Mouse (Mus musculus) ES-E14 (cell line): Measurements from ENCODE around the gene Cass4. TPM values are rescaled to one million over a fixed set of nuclear protein-coding genes. Genes with fewer than 3 reads are reported as not detected.

Source experiments
- DNase-seq: peaks from one replicate; pipeline ENCODE4 v3.0.0-alpha.2; 2013; ENCODE audit warnings: low read depth, low spot score
- H3K27ac ChIP-seq: 2 replicates; pipeline ENCODE4 v1.5.1; 2012; ENCODE audit warnings: low read depth, mild to moderate bottlenecking, low read length, moderate library complexity, mixed read lengths; ENCODE audit not compliant: poor library complexity, insufficient read depth, severe bottlenecking
- H3K36me3 ChIP-seq: 2 replicates; pipeline ENCODE4 v1.6.1; 2012; ENCODE audit warnings: mild to moderate bottlenecking, low read length, moderate library complexity, mixed read lengths; ENCODE audit not compliant: control insufficient read depth, poor library complexity, insufficient read depth, severe bottlenecking
- H3K4me1 ChIP-seq, 2 experiments: fragments of 150-350 bp in 1 of 2; sonication (generic) in 1 of 2; 2 replicates each; pipeline ENCODE4 v1.6.1; 2012; ENCODE audit warnings: low read length in 2 of 2, mild to moderate bottlenecking in 1 of 2, mixed read lengths in 1 of 2; ENCODE audit not compliant: control insufficient read depth in 2 of 2, insufficient read depth in 2 of 2, poor library complexity in 1 of 2
- H3K4me3 ChIP-seq, 2 experiments: fragments of 150-350 bp in 1 of 2; sonication (generic) in 1 of 2; 2 replicates each; pipeline ENCODE4 v1.5.1; 2012; ENCODE audit warnings: low read length in 2 of 2, low read depth in 1 of 2, mild to moderate bottlenecking in 1 of 2, mixed read lengths in 1 of 2; ENCODE audit not compliant: insufficient read depth in 1 of 2, poor library complexity in 1 of 2, severe bottlenecking in 1 of 2
- H3K9ac ChIP-seq: 2 replicates; pipeline ENCODE4 v1.6.1; 2012; ENCODE audit warnings: low read depth, mild to moderate bottlenecking, low read length, mixed read lengths; ENCODE audit not compliant: poor library complexity, insufficient read depth, severe bottlenecking
- H3K9me3 ChIP-seq: fragments of 150-350 bp; sonication (generic); 2 replicates; pipeline ENCODE4 v1.6.1; 2012; ENCODE audit warnings: low read depth, mild to moderate bottlenecking, low read length; ENCODE audit not compliant: control insufficient read depth, insufficient read depth
- CHD2 ChIP-seq: IDR thresholded peaks from 2 replicates; pipeline ENCODE4 v1.6.1; 2014; ENCODE audit warnings: mild to moderate bottlenecking, low read depth, low read length, inconsistent platforms
- HCFC1 ChIP-seq: IDR thresholded peaks from 2 replicates; pipeline ENCODE4 v1.6.1; 2012; ENCODE audit warnings: low read length, inconsistent platforms, borderline replicate concordance; ENCODE audit not compliant: insufficient read depth
- MAFK ChIP-seq: IDR thresholded peaks from 2 replicates; pipeline ENCODE4 v1.6.1; 2014; ENCODE audit warnings: mild to moderate bottlenecking, low read depth, low read length, inconsistent platforms; ENCODE audit not compliant: insufficient read depth
- ZC3H11A ChIP-seq: IDR thresholded peaks from 2 replicates; pipeline ENCODE4 v1.6.1; 2012; ENCODE audit warnings: low read depth, mild to moderate bottlenecking, inconsistent platforms, low read length, borderline replicate concordance
- ZNF384 ChIP-seq: IDR thresholded peaks from 2 replicates; pipeline ENCODE4 v1.6.1; 2012; ENCODE audit warnings: low read depth, low read length, inconsistent platforms
- in situ Hi-C, 2 experiments: fragments of 600-800 bp; cut with MboI; formaldehyde crosslinking; loops; one replicate each; pipeline ENCODE4 v1.15.1; 2025; ENCODE audit warnings: low sequenced_read_pairs in 2 of 2, inconsistent platforms in 1 of 2; ENCODE audit not compliant: unreplicated experiment in 2 of 2
- total RNA-seq: library from RNA; depleted of rRNA; stranded (reverse); fragments of 300-350 nt; gene quantifications from 2 replicates; pipeline ENCODE4 v1.2.3, GENCODE M21; 2012

Gene Cass4
- total RNA-seq, 1 experiment: 2.8 TPM

DNA sequence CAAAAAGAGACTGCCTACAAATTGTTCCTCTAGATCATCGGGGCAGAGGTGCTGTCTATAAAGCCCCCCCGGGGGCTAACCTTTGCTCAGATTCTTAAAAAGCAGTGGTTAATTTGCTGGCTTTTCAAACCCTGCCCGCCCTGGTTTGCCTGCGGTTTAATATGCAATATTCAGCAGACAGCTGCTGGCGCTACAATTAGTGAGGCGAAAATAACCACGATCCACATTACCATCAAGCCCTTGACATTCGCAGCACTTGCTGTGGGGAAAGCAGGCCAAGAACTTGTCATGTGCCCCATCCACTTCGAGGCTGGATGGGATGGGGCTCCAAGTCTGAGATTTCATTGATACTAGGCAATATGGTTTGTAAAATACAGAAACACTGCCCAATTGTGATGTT lies 40.4 kb upstream of the Cass4 start:
- H3K4me3 ChIP-seq: no peak overlapping the region
- peaks cover 0 to 13% of the 10 kb centered on the region in 2 experiments; a peak in 1 of 4 replicates for H3K4me1 ChIP-seq
- H3K27ac ChIP-seq: no peak overlapping the region
- no peak for DNase-seq
- no peak overlapping the region for H3K9ac ChIP-seq
- peaks cover 26% of the 10 kb centered on the region for H3K36me3 ChIP-seq
- in situ Hi-C loops: no loop called here
- no peaks in the 10 kb centered on the region for H3K9me3 ChIP-seq
- TF ChIP-seq ZNF384 (no peak), ZC3H11A (no peak), CHD2 (no peak), MAFK (no peak), HCFC1 (no peak)

DNA sequence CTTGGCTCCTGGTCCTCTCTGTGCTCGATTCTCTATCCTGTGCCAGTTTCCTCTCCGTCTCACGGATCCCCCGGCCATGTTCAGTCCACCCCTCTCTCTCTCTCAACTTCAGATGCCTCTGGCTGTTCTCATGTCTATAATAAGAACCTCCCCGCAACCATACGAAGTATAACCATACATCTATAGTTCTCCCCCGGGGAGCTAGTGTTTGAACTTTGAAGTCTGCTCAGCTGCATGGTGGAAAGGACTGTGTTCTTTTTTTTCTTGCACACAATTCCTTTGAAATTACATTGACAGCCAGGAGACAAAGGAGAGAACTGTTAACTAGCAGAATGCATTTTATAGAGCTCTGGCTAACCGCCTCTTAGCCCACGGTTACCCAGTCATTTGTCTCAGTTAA lies 38.8 kb upstream of the Cass4 start:
- no peaks in the 10 kb centered on the region for H3K9me3 ChIP-seq
- H3K4me3 ChIP-seq: no peak overlapping the region
- peaks cover 0 to 11% of the 10 kb centered on the region in 2 experiments; a peak in 1 of 4 replicates for H3K4me1 ChIP-seq
- no peak overlapping the region for H3K27ac ChIP-seq
- H3K36me3 ChIP-seq: peaks cover 40% of the 10 kb centered on the region
- no peak for TF ChIP-seq MAFK
- in situ Hi-C loops: no loop called here
- no peak overlapping the region for H3K9ac ChIP-seq
- no peak for DNase-seq

DNA sequence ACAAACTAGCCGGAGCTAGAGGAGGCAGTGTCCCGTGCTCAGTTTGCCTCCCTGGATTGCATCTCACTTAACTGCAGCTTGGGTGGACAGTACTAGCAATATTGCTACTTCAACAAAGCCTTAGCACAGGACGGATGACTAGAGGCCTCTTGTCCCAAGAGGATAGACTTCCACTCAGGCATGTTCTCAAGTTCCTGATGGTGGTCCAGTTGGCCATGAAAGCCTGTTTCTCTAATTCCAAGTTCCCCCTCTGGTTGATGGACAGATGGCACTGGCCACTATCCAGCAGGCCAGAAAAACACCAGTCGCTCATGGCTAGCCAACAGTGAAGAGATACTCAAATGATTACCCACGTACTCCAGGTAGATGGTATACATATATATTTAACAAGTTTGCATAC lies 37.8 kb upstream of the Cass4 start:
- no peaks in the 10 kb centered on the region for H3K9me3 ChIP-seq
- H3K4me3 ChIP-seq: no peak overlapping the region
- DNase-seq: no peak
- H3K4me1 ChIP-seq: peaks cover 0 to 6% of the 10 kb centered on the region in 2 experiments; a peak in 1 of 4 replicates
- H3K36me3 ChIP-seq: peaks cover 49% of the 10 kb centered on the region
- H3K27ac ChIP-seq: no peak overlapping the region; the same call in 1 of the 2 replicates
- no peak overlapping the region for H3K9ac ChIP-seq
- in situ Hi-C loops: no loop called here
- TF ChIP-seq ZC3H11A (no peak), HCFC1 (no peak), MAFK (no peak), CHD2 (no peak), ZNF384 (no peak)

DNA sequence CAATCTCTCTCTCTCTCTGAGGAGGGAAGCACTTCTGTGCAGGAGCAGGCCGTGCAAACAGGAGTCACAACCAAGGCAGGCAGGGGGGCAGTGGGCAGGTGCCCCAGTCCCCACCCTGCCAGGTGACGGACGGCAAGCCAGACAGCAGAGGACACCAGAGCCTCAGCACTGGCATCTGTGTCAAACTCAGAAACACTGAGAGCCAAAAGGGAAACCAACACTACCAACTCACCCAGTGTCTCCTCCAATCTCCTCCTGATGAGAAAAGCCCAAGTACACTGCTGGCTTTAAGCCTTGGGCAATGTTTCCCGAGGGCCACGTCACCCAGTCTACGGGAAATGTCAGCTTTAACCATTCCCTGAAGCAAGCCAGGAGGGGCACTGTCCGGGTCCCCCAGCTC lies 30.4 kb upstream of the Cass4 start:
- no peak overlapping the region for H3K4me3 ChIP-seq
- DNase-seq: no peak
- no peak for TF ChIP-seq CHD2
- no peak for TF ChIP-seq HCFC1
- no peak for TF ChIP-seq ZC3H11A
- H3K9me3 ChIP-seq: no peaks in the 10 kb centered on the region
- in situ Hi-C loops: no loop called here
- no peak overlapping the region for H3K9ac ChIP-seq
- no peaks in the 10 kb centered on the region for H3K4me1 ChIP-seq
- H3K27ac ChIP-seq: no peak overlapping the region
- peaks cover 81% of the 10 kb centered on the region for H3K36me3 ChIP-seq

DNA sequence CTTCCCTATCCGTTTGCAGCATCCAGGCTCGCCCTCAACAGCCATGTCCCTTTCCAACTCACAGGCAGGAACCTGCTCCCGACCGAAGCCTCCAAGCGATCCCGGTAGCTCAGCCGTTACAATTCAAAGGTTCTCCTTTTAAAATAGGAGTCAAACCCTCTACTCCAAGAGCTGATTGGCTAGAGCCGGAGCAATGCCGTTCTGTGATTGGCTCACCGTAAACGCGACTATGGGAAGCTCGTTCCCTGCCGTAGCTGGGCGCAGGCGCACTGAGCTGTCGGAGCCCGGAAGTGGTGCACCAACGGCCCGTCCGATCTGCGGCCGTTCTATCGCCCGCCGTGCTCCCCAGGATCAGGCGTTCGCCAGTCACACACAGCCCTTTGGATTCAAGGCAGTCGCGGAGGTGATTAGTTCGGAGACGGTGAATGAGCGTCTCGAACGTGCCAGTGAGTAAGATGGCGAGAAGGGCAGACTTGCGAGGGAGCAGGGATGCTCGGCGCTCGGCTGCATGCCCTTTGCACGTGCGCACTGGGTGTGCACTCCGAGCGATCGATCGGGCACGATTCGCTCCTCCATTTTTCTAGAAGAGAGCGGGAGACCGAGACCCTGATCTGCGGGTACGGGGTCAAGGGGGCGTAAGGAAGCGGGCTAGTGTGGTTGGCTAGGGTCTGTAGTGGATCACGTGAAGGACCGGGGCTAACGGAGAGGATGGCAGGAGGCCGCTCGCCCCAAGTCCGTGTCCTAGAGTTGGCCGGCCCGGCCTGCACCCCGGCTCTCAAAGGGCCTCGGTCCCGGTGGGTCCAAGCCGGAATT lies 23.0 kb upstream of the Cass4 start, which contains the start of the genes Aurka and Cstf1:
Gene Aurka, minus strand, starts transcription at position 125 of the 813 bp plus-strand sequence.
Gene Cstf1, plus strand, starts transcription at position 271 of the 813 bp plus-strand sequence.
- Histone ChIP-seq H3K4me1 (peaks cover 0 to 8% of the 10 kb centered on the region in 2 experiments; a peak in 1 of 4 replicates), H3K9me3 (no peaks in the 10 kb centered on the region), H3K4me3 (peak within 1 kb of the TSS; percentile 78 to 93), H3K36me3 (peaks cover 42% of the 10 kb centered on the region), H3K9ac (peak within 1 kb of the TSS; percentile 97), H3K27ac (peak within 1 kb of the TSS; percentile 69)
- peak; percentile 87 for DNase-seq
- in situ Hi-C loops: no loop called here
- TF ChIP-seq ZC3H11A: no peak
- no peak for TF ChIP-seq MAFK
- TF ChIP-seq CHD2: peak; percentile 74; the same call in 1 of the 2 replicates
- no peak for TF ChIP-seq ZNF384
- peak; percentile 89 for TF ChIP-seq HCFC1
